Mouse (Mus musculus) CH12.LX (cell line): ENCODE data around the gene Atp8a2.

ENCODE experiments used
- CHD1 ChIP-seq: IDR thresholded peaks from 2 replicates; pipeline ENCODE4 v1.6.1; 2012; ENCODE audit warnings: low read depth, low read length, improper control_type of control experiment, inconsistent platforms
- CTCF ChIP-seq, 2 experiments: IDR thresholded peaks in 1 of 2; conservative IDR thresholded peaks in 1 of 2; 2 replicates each; pipeline ENCODE4 v1.5.1; 2011 to 2012; ENCODE audit warnings: low read depth in 2 of 2, low read length in 2 of 2, improper control_type of control experiment in 1 of 2, inconsistent platforms in 1 of 2, mild to moderate bottlenecking in 1 of 2, moderate library complexity in 1 of 2
- EP300 ChIP-seq: IDR thresholded peaks from 2 replicates; pipeline ENCODE4 v1.6.1; 2011; ENCODE audit warnings: low read length, improper control_type of control experiment
- HCFC1 ChIP-seq: IDR thresholded peaks from 2 replicates; pipeline ENCODE4 v1.6.1; 2012; ENCODE audit warnings: low read depth, mild to moderate bottlenecking, inconsistent platforms, low read length, improper control_type of control experiment
- KAT2A ChIP-seq: IDR thresholded peaks from 2 replicates; pipeline ENCODE4 v1.6.1; 2012; ENCODE audit warnings: low read length, improper control_type of control experiment, inconsistent platforms; ENCODE audit not compliant: insufficient replicate concordance
- NELFE ChIP-seq: IDR thresholded peaks from 2 replicates; pipeline ENCODE4 v1.6.1; 2011; ENCODE audit warnings: low read depth, low read length, improper control_type of control experiment
- POLR2A ChIP-seq: IDR thresholded peaks from 2 replicates; pipeline ENCODE4 v1.6.1; 2011; ENCODE audit warnings: low read depth, mild to moderate bottlenecking, improper control_type of control experiment, low read length
- TCF12 ChIP-seq: IDR thresholded peaks from 2 replicates; pipeline ENCODE4 v1.6.1; 2014; ENCODE audit warnings: low read depth, mild to moderate bottlenecking, inconsistent platforms, low read length, improper control_type of control experiment
- USF2 ChIP-seq: conservative IDR thresholded peaks from 2 replicates; pipeline ENCODE4 v1.6.1; 2011; ENCODE audit warnings: low read depth, low read length, improper control_type of control experiment
- ZC3H11A ChIP-seq: IDR thresholded peaks from 2 replicates; pipeline ENCODE4 v1.6.1; 2012; ENCODE audit warnings: low read depth, mild to moderate bottlenecking, inconsistent platforms, low read length, improper control_type of control experiment

DNA sequence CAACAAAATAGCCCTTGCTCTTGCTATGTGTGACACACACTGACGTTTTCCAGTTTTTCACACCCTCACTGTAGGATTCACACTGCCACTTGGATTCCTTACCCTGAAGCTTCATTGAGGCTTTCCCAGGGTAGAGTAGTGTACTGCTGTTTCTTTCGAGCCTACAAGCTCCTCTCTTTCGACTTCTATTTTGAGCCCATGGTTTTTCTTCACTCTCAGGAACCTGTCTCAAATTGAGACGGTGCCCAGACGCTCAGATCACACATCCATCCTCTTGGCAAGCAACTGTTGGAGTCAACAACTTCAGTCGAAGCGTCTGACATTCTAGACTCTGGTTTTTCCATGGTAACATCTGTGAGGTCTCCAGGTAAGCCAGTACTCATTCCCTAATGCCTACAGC is at the start of gene Atp8a2:
- no peak for TF ChIP-seq USF2
- TF ChIP-seq KAT2A, result no peak
- TF ChIP-seq EP300, result no peak
- no peak for TF ChIP-seq CTCF (conservative IDR thresholded peaks at IDR 0.05 in 1 of 2, IDR thresholded peaks at IDR 0.05 in 1 of 2; ENCODE audit: low read depth in 2 of 2, low read length in 2 of 2)
- no peak for TF ChIP-seq POLR2A
- TF ChIP-seq CHD1, result no peak
- TF ChIP-seq TCF12, result no peak
- TF ChIP-seq HCFC1, result no peak
- TF ChIP-seq ZC3H11A, result no peak
- no peak for TF ChIP-seq NELFE
